Mouse (Mus musculus): ENCODE results near the gene Rab8a. TPM values are rescaled to one million over a fixed set of nuclear protein-coding genes. Genes with fewer than 3 reads are reported as not detected.

Rab8a gene
- total RNA-seq, 2 experiments from 2014 or later = 20.0 to 25.1 TPM

DNA sequence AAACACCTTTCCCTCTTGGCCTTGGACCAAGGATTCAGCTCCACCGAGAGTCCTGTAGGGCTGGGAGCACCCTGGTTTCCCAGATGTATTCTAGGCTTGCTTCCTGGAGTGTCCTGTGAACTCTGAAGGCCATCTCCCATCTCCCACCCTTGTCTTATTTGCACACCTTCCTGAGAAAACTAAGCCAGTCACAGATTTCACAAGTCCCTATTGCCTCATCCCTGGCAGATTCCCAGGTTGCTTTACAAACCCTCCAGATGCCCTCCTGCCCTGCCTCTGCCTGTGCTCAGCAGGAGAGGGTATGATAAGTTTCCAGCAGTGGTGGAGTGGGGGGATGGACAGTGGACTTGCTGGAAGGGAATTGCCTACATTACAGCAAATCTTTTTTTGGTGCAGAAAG, 14.9 kb upstream of the Rab8a start:
- DNase-seq = no peak

DNA sequence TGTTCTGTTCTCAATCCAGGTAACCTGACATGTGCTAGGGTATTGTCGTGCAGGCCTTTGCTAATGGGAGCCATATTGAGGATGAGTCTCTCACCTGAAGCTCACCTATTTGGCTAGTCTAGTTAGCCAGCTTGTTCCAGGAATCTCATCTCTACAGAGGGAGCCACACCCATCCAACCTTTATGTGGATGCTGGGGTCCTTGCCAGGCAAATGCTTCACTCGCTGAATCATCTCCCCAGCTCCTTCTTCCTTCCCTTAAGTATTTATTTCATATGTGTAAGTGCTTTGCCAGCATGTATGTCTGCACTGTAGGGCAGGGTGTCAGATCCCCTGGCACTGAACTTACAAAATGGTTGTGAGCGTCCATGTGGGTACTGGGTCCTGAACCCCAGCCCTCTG, 14.4 kb upstream of the Rab8a start:
- no peak for DNase-seq

DNA sequence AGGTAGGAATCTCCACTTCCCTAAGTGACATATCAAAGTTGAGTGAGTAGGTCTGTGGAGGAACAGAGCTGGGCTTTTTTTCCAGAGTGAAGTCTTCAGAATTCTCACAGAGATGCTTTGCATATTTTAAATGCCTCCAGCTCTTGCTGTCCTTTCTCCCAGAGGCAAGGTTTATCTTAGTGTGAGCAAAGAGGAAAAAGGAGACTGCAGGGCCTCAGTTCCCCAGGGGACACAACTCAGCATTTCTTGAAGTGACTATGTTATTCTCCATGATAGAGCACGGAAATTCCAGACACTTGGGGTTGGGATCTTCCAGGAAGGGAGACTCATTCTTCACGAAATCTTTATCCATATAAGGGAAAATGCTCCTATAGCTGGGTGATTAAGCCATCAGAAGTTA, 13.7 kb upstream of the Rab8a start:
- DNase-seq = peak in 1 of 2 experiments; percentile 43

DNA sequence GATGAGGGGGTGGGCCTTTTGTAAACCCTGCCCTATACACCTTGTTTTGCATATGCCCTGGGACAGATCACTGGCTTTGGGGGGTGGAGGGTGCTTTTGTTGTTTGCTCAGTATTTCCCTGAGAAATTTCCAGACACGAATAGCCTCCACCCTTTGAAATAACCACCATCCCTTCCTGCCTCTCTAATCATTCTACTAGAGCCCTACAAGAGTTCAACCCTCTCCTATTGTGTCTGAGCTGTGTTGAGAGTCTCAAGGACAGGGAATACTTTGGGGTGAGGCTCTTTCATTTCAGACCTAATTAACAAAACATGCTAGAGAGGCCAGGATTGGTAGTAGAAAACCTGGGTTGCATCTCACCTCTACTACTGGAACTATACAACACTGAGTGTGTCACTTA, 11.9 kb upstream of the Rab8a start:
- DNase-seq = no peak

- no peak for DNase-seq
These were observed 9.5 kb upstream of the Rab8a start for GRCm38 (mm10) chr8:72151418-72152078.

DNA sequence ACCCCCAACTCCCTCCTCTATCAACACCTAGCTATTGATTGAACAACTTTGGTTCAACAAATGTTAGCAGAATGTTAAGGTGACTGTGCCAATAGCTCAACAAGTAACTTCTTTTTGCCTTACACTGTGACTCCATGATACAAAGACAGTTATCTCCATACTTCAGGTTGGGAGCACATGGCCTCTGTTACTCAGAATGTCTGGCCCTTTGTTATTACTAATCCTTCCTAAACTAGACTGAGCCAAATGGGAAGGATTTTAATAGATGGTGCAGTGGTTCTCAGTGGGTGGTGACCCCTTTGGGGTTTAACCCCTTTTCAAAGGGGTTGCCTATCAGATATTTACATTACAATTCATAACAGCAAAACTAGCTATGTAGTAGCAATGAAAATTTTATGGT, 7.6 kb upstream of the Rab8a start:
- DNase-seq = no peak

GRCm38 (mm10) chr8:72158096-72158495, 2.9 kb upstream of the Rab8a start:
- DNase-seq = no peak

- DNase-seq = no peak
These were observed 2.3 kb upstream of the Rab8a start for GRCm38 (mm10) chr8:72158726-72159125.

- DNase-seq = no peak
These were observed 993 bp upstream of the Rab8a start for GRCm38 (mm10) chr8:72160007-72160406.

- DNase-seq = no peak
These were observed 1.8 kb downstream of the Rab8a start for GRCm38 (mm10) chr8:72162821-72163220.

GRCm38 (mm10) chr8:72169098-72169668, 8.2 kb downstream of the Rab8a start:
- peak in 1 of 2 experiments; percentile 52 for DNase-seq

GRCm38 (mm10) chr8:72169681-72170249, 8.8 kb downstream of the Rab8a start:
- no peak for DNase-seq

DNA sequence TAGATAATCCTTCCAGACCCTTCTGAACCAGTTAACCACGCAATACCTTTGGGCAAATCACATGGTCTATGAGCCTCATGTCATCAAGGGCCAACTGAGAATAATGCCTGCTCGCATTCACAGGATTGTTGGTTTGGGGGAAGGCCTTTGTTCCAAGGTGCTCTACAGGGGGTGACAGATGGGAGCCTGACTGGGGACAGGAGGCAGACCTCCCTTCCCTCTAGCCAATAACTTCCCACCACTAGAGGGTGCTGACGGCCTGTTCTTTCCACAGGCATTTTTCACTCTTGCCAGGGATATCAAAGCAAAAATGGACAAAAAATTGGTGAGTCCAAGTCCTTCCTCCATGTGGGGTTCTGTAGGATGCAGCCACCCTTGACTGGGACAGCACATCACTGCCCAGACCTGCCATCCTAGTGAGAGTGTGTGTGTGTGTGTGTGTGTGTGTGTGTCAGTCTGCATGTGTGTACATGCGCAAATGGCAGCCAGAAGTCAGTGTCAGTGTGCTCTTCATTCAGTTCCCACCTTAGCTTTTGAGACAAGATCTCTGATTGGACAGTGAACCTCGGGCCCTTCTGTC, 16.4 kb downstream of the Rab8a start:
- DNase-seq = peak; percentile 80 to 92

DNA sequence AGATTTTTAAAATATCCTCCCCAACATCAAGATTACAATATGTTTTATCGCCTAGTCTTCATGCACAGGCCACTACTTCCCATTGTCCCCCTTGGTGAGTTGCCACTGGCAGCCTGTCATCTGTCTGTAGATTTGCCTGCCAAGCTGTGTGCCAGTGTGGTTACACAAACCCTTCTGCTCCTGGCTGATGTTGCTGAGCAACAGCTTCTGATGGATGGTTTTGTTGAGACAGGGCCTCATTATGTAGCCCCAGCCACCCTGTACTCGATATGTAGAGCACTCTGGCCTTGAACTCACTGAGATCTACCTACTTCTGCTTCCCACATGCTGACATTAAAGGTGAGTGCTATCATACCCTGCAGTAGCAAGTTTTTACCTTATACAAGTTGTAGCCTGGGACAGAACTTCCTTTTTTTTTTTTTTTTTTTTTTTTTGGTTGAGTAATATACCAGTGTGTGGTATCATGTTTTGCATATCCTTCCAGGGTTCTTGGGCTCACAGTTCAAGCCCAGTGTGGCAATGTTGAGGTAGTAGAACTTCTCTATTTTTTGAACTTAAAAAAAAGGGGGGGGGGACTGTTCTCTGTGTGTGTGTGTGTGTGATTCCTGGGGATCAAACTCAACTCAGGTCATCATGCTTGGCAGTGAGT, 22.7 kb downstream of the Rab8a start:
- DNase-seq = no peak

DNA sequence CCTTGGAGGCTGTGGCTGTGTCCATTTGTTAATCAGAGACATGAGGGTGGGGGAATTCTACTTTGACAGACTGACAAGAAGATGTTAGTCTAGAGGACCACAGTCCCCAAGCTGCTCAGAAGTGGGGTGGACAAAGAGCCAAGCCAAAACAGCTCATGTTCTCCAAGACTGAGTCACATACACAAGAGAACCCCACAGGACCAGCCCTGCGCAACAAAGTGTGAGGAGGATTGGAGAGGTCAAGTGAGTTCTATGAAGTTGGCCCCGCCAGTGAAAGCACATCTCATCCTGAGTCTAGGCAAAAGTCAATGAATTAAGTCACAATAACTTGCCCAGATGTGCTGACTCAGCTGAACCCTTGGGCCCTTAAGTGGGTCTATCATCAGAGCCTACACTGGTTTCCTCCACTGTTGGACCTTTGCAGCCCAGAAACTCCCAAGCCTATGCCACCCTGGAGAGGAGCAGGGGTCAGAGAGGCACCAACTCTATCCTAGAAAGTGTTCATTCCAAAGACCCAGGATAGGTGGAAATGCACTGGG, 26.9 kb downstream of the Rab8a start:
- DNase-seq = peak in 1 of 2 experiments; percentile 14

DNA sequence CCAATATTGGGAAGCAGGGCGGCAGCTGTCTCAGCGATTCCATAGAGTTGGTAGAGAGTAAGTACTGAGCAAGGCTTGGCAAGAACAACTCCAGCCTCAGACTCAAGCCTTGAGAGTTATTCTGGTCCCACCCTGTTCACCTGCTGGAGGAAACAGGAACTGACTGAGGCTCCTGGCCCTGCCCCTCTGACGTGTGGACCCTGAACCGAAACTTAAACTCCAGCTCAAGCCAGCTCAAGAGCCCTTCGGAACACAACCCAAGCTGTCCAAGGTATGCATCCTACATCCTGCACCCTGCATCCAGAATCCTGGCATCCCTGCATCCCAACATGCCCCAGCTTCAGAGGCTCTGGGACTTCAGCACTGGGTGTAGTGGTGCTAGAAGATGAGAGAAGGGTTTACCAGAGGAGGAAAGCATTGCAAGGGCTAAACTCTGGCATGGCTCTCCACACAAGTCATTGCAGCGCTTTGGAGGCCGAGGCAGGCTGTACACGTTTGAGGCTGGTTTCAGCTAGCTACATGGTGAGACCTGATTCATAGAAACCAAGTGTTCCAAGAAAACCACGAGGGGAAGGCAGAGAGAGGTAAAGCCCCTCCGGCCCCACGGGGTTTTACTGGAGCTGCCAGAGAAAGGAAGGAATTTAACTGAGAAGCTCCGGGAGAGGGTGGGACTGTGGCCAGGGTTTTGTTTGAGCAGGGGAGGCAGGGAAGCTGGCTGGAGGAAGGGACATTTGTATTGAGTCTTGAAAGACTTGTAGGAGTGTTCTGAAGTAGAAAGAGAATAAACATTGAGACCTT, 28.6 kb downstream of the Rab8a start, which contains the start of gene Hsh2d:
Gene Hsh2d (plus strand): TSS at position 222 of the 798 bp plus-strand sequence.
- no peak for DNase-seq

DNA sequence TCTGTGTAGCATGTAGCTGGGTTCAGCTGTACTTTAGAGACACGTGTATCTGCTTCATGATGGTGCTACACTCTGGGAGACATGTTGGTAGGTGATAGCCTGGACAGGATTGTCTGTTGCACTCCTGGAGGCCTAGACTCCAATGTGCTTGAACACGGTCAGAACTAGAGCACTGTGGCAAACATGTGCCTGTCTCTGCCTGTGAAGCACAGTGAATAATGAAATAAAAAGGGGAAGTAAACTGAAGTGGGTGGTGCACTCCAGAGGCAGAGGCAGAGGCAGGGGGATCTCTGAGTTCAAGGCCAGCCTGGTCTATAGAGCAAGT, 29.2 kb downstream of the Rab8a start:
- DNase-seq = no peak

GRCm38 (mm10) chr8:72192065-72192464, 31.1 kb downstream of the Rab8a start:
- DNase-seq = no peak

- no peak for DNase-seq
These were observed 37.0 kb downstream of the Rab8a start for GRCm38 (mm10) chr8:72197997-72198396.

- DNase-seq = no peak
These were observed 47.6 kb downstream of the Rab8a start for GRCm38 (mm10) chr8:72208582-72208981.

DNA sequence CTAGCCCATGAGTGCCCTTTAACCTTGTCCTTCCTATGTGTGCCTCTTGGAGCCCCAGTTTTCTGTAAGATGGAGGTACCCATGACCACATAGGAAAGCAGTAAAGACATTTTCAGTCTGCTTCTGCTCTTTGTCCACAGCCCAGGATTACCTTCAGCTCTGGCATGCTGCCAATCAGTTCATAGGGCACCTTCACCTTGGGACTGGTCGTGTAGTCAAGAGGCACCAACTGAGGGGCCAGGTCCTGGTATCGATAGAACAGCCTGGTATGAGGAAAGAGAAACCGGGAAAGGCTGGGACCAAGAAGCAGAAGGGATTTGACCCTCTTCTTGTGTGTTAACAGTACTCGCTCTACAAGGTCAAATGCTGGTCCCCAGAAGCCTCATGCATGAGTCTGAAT, 49.2 kb downstream of the Rab8a start:
- no peak for DNase-seq

- no peak for DNase-seq
These were observed 49.7 kb downstream of the Rab8a start for GRCm38 (mm10) chr8:72210710-72211109.

Data from heart, adult 18-20 months (tissue).